Mouse (Mus musculus) layer of hippocampus, adult 2 months (tissue): ENCODE data around the gene Pcdh7. TPM values are rescaled to one million over a fixed set of nuclear protein-coding genes. Genes with fewer than 3 reads are reported as not detected.
"Not testable (repeated sequence)": the region's sequence is repeated elsewhere in the genome, so short reads cannot be mapped to it uniquely, and the experiment has no call there.

Experiments
- DNase-seq, 2 experiments: peaks; one replicate each; pipeline ENCODE4 v3.0.0; 2022; ENCODE audit warnings: low spot score in 2 of 2
- H3K27ac ChIP-seq: fragments of 200-600 bp; 2 replicates; pipeline ENCODE4 v1.8.1; 2022
- H3K4me3 ChIP-seq: fragments of 200-600 bp; 2 replicates; pipeline ENCODE4 v1.8.1; 2022; ENCODE audit warnings: mild to moderate bottlenecking
- CTCF ChIP-seq: fragments of 200-600 bp; conservative IDR thresholded peaks from 2 replicates; pipeline ENCODE4 v1.8.1; 2022; ENCODE audit warnings: antibody characterized with exemption, mild to moderate bottlenecking, moderate library complexity
- long read RNA-seq, 2 experiments: library from polyadenylated mRNA; stranded (forward); transcript quantifications; one replicate each; pipeline ENCODE4 v2.0.0; 2021; ENCODE audit warnings: borderline mapping rate in 2 of 2
- total RNA-seq, 2 experiments: library from RNA; stranded (reverse); gene quantifications; 2 replicates each; pipeline ENCODE4 v1.2.3; 2021

The Pcdh7 gene
- total RNA-seq = 10 to 100 TPM; 64.2 to 65.2 TPM
- long read RNA-seq, experiment 1, partial matches to known transcripts = 1 of 2 reads
- long read RNA-seq, experiment 1, other reads (novel, unspliced or antisense) = 0 of 2 reads
- long read RNA-seq, experiment 2, partial matches to known transcripts = 2 of 5 reads
- long read RNA-seq, experiment 2, other reads (novel, unspliced or antisense) = 1 of 5 reads

DNA sequence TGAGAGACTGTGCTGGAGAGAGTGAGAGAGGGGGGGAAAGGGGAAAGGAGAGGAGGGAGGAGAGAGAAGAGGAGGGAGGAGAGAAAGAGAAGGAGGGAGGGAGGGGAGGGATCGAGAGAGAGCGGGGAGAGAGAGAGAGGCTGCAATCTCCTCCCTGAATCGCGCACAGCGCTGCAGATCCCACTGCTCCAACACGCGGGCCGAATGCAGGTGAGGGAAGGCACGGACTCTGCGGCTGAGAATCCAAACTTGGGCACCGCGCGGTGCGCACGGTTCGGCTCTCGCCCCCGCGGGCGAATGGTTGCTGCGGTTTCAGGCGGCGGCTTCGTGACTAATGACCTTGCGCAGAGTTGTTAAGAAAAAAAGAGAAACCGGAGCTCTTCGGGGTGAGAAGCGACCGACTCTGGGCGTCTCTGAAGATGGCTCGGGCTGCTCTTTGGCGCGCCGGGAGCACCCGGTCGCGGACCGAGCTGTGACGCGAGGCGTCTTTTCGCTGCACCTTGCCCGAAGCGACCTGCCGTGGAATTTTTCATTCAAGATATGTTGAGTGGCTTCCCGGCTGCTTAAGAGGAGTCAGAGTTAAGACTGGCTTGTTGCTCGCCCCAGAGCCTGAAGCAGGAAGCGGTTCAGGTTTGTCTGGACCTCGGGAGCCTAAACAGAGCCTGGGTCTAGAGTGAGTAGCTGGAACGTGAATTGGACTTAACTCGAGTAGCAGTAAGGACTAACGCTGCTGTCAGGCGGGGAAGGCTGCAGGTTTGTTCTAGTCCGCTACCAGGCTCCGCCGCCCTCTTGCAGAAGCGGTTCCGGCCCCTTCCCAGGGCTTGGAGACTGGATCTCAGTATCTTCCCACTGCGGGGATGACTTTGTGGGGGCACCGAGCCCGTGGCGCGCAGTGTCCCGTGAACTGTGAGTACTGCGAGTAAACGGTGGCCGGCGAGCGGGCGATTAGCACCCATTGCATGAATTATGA, at the start of gene Pcdh7:
Pcdh7 (plus strand) TSS at position 62 of the 970 bp plus-strand sequence.
- peak; percentile 51 to 54 for DNase-seq
- peak within 1 kb of the TSS; percentile 93 for H3K27ac ChIP-seq
- TF ChIP-seq CTCF = no peak
- peak within 1 kb of the TSS; percentile 80 for H3K4me3 ChIP-seq

- not testable (repeated sequence) for H3K27ac ChIP-seq, DNase-seq, H3K4me3 ChIP-seq
These were observed 40.8 kb upstream of the Pcdh7 start for GRCm38 (mm10) chr5:57676970-57677369.

GRCm38 (mm10) chr5:57708396-57708795, 9.4 kb upstream of the Pcdh7 start:
- Histone ChIP-seq H3K4me3 (no peak overlapping the region), H3K27ac (no peak overlapping the region)
- no peak for TF ChIP-seq CTCF
- no peak for DNase-seq

- TF ChIP-seq CTCF = peak; percentile 84
- no peak for DNase-seq
- peak overlapping the region; percentile 93 for H3K27ac ChIP-seq
- peak overlapping the region; percentile 80 for H3K4me3 ChIP-seq
These were observed 3.8 kb upstream of the Pcdh7 start for GRCm38 (mm10) chr5:57713980-57714379.

- peak overlapping the region; percentile 80 for H3K4me3 ChIP-seq
- peak overlapping the region; percentile 93 for H3K27ac ChIP-seq
- DNase-seq = peak; percentile 48 to 63
- TF ChIP-seq CTCF = peak; percentile 31
These were observed 2.9 kb upstream of the Pcdh7 start for GRCm38 (mm10) chr5:57714621-57715523.

GRCm38 (mm10) chr5:57715524-57716400, 2.0 kb upstream of the Pcdh7 start:
- DNase-seq = peak; percentile 75 to 85
- no peak for TF ChIP-seq CTCF
- H3K4me3 ChIP-seq = peak overlapping the region; percentile 80

DNA sequence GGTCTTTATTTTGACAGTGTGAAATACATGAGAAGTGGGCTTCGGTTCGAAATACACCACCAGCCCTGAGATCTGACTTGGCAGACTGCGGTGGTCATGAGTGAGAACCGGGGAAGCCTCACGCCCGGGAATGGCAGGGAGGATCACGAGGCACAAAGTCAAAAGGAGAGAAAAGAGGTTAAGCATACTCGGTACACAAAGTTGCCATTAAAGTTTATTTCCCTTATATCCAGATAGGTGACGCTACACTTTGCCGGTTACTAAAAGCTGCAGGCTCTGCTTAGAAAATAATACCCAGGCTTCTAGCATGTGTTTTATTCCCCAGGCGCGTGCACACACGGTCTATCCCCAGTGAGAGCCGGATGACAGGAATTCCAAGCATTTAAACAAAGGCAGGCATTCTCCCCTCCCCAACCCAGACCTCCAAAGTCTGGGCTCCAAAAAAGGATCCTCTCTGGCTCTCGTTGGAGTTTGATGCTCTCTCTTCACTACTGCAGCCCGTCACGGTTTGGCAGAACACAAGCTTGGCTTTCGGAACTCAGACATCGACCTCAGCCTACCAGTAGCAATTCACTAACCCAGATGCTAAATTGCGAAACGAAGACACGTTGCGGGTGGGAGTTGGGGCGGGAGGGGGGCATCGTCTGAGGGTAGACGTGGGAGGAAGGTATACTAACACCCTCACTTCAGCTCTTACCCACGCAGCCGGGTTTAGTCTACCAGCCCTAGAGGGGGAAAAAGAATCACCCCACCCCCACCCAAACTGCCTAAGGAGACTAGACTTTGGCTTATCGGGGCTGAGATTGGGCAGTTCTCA, 1.1 kb upstream of the Pcdh7 start:
- DNase-seq = peak; percentile 30 to 40
- peak; percentile 53 for TF ChIP-seq CTCF
- Histone ChIP-seq H3K27ac (peak overlapping the region; percentile 93), H3K4me3 (peak overlapping the region; percentile 80)

More at GRCm38 (mm10) chr5:57715524-57716400, 2.0 kb upstream of the Pcdh7 start:
- peak overlapping the region; percentile 93 for H3K27ac ChIP-seq

- H3K4me3 ChIP-seq = peak overlapping the region; percentile 80
- H3K27ac ChIP-seq = peak overlapping the region; percentile 93
- TF ChIP-seq CTCF = no peak
- peak; percentile 54 to 57 for DNase-seq
These were observed 395 bp upstream of the Pcdh7 start for GRCm38 (mm10) chr5:57717238-57717905.

DNA sequence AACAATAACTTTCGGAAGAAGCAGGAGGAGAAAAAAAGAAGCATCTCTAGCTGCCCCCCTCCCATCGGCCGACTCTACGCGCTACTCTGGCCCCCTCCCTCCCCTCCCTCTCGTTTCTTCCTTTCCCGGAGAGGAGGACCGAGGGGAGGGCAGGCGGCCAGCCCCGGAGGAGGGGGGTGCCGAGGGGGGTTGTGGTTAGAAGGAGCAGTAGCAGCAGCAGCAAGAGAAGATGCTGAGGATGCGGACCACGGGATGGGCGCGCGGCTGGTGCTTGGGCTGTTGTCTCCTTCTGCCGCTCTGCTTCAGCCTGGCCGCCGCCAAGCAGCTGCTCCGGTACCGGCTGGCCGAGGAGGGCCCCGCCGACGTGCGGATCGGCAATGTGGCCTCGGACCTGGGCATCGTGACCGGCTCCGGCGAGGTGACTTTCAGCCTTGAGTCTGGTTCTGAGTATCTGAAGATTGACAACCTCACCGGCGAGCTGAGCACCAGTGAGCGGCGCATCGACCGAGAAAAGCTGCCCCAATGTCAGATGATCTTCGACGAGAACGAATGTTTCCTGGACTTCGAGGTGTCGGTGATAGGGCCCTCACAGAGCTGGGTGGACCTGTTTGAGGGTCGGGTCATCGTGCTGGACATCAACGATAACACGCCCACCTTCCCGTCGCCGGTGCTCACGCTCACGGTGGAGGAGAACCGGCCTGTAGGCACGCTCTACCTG, 1.3 kb downstream of the Pcdh7 start:
- TF ChIP-seq CTCF = no peak
- Histone ChIP-seq H3K4me3 (peak overlapping the region; percentile 80), H3K27ac (peak overlapping the region; percentile 93)
- DNase-seq = peak; percentile 50 to 56
